Mouse (Mus musculus) spleen, adult 2 months (tissue): ENCODE measurements at regions not wholly inside any gene's neighbourhood (a gene's known extent, or its start where the extent isn't known, plus 50 kb on each side); places are given as distances from the start of the nearest gene placed in this dataset.

Experiments used
- CTCF ChIP-seq: fragments of 200-500 bp; IDR thresholded peaks from 2 replicates; pipeline ENCODE4 v1.5.1; 2011; ENCODE audit warnings: mild to moderate bottlenecking, inconsistent platforms; ENCODE audit not compliant: insufficient read depth, insufficient read length, insufficient replicate concordance; ENCODE audit errors: extremely low read depth
- POLR2A ChIP-seq: fragments of 200-500 bp; IDR thresholded peaks from 2 replicates; pipeline ENCODE4 v1.6.1; 2011; ENCODE audit warnings: low read depth, low read length, inconsistent platforms

DNA sequence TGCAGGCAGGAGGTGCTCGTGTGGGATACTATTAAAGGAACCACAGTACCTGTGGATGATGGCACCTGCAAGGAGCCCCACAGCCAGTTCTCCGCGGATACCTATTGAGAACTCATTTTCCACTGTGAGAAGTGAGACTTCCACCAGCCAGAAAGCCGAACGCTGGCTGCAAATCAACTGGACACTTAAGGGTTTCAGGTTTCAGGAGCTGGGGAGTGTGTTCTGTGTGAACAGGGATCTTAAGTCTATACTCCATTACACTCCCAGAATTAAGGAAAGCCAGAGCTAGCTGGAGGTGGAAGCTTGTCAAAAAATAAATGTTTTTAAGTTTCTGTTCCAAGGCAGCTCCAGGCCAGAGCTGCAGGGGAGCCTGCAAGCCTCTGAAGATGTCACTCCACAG lies 99.8 kb upstream of the Rybp start:
- no peak for TF ChIP-seq CTCF
- no peak for TF ChIP-seq POLR2A
